In genomic region chr14:98791970-98792369, GRCm38 (mm10) we compare ENCODE assay signal across 20 mouse cellular contexts.
"Had no signal": no experiment of that assay in that cellular context is flagged by ENCODE, and none has a peak within 500 bp of the region (broad histone marks: within the 10 kb centered on the region; RNA-seq: fewer than 3 reads in every experiment).

No protein-coding gene starts in this region.

- H3K4me1 ChIP-seq: megakaryocyte, embryonic 14.5 days; stomach, embryonic 15.5 days had no signal

- H3K9ac ChIP-seq: liver, embryonic 14.5 days; liver, postnatal 0 days; lung, embryonic 14.5 days; midbrain, embryonic 12.5 days; midbrain, embryonic 15.5 days; neural tube, embryonic 13.5 days; stomach, embryonic 15.5 days had no signal

- ATAC-seq: liver, postnatal 0 days; lung, postnatal 0 days; midbrain, embryonic 15.5 days had no signal

- H3K9me3 ChIP-seq: midbrain, embryonic 12.5 days; midbrain, embryonic 15.5 days; neural tube, embryonic 13.5 days; stomach, embryonic 15.5 days had no signal

- DNase-seq: kidney, adult 18-20 months; kidney, adult 9 months; kidney, postnatal 14 days; kidney, postnatal 4 days; left cerebral cortex, postnatal 4 days; liver, postnatal 0 days; lung, embryonic 14.5 days; lung, postnatal 36 days; retina, postnatal 1 day; right cerebral cortex, postnatal 25 days; spleen, adult 18-20 months; thymus, postnatal 25 days had no signal

- H3K4me3 ChIP-seq: megakaryocyte, embryonic 14.5 days; midbrain, embryonic 12.5 days; midbrain, embryonic 15.5 days; myocyte; neural tube, embryonic 13.5 days; stomach, embryonic 15.5 days had no signal

- H3K27ac ChIP-seq: liver, embryonic 14.5 days; midbrain, embryonic 12.5 days; midbrain, embryonic 15.5 days; neural tube, embryonic 13.5 days; stomach, embryonic 15.5 days had no signal

- H3K4me2 ChIP-seq: lung, embryonic 14.5 days; midbrain, embryonic 12.5 days; midbrain, embryonic 15.5 days; neural tube, embryonic 13.5 days; stomach, embryonic 15.5 days had no signal

- H3K27me3 ChIP-seq: megakaryocyte, embryonic 14.5 days; midbrain, embryonic 12.5 days; midbrain, embryonic 15.5 days; neural tube, embryonic 13.5 days; stomach, embryonic 15.5 days had no signal

- H3K36me3 ChIP-seq: midbrain, embryonic 12.5 days; midbrain, embryonic 15.5 days; neural tube, embryonic 13.5 days; stomach, embryonic 15.5 days had no signal
